Mouse (Mus musculus): Measurements from ENCODE around the gene Sgce.
"Not testable (repeated sequence)": the region's sequence is repeated elsewhere in the genome, so short reads cannot be mapped to it uniquely, and the experiment has no call there.

Sgce gene

DNA sequence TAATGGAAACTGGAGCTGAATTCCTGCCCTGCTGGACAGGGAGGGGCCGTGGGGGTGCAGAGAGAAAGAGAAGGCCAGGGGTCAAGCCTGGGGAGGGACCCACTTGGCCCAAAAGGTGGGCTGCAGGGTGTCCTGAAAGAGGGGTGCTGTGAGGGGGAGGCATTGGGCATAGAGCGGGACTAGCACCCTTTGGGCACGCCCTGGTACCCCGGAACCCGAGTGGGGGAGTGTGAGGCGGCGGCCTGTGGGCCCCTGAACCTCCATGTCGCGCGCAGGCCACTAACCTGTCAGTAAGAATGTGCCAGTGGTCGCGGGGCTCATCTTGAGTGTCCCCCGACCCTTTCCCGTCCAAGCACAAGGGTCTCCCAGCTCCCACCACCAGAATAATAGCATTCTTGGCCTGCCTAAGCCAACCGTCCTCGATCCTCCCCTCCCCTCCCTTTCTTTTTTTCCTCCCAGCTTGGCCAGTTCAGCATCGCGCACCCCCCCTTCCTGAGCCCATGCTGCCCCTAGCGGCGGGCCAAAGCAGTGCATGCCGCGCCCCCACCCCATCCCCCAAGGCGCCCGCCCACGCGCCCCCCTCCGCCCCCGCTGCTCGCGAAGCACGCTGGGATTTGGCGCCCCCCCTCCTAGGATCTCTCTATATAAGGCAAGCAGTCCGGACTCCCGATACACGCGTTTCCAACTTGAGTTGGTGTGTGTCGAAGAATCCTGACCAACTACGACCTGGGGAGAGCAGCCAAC, at the start of gene Sgce, which contains the start of gene Peg10:
TSS of gene Sgce (minus strand) at position 512 of the 744 bp plus-strand sequence.
TSS of gene Peg10 (plus strand) at position 611 of the 744 bp plus-strand sequence.
- DNase-seq (ENCODE audit: low spot score in 2 of 2) = peak in 1 of 2 experiments; percentile 33

DNA sequence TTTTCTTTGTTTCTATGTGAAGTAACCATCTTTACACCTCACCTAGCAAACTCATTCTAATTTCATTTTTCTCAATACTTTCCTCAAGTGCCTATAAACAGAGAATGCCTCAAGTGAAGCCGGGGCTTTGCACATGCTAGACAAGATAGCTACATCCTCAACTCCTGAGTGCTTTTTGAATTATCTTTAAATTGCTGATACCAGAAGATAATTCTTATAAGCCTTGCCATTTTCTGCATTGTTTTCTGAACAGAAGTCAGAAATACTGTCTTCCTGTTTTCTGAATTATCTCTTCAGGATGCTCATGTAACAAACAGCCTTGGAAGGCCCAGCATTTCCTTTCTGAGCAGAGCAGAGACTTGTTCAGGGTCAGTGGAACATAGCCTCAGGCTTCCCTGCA, 49.3 kb upstream of the Sgce start:
- no peak for DNase-seq (ENCODE audit: low spot score in 2 of 2)

DNA sequence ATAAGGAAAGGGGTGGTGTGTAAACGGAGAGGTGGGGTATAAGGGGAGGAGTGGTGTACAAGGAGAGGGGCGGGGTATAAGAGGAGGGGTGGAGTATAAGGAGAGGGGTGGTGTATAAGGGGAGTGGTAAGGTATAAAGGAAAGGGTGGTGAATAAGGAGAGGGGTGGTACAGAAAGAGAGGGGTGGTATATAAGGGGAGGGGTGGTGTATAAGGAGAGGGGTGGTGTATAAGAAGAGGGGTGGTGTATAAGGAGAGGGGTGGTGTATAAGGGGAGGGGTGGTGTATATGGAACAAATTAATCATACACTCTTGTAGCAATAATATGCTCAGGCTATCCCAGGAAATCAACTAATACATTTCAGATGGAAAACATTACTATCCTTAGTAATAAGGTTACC, 15.2 kb upstream of the Sgce start:
- DNase-seq (ENCODE audit: low spot score in 2 of 2) = no peak

DNA sequence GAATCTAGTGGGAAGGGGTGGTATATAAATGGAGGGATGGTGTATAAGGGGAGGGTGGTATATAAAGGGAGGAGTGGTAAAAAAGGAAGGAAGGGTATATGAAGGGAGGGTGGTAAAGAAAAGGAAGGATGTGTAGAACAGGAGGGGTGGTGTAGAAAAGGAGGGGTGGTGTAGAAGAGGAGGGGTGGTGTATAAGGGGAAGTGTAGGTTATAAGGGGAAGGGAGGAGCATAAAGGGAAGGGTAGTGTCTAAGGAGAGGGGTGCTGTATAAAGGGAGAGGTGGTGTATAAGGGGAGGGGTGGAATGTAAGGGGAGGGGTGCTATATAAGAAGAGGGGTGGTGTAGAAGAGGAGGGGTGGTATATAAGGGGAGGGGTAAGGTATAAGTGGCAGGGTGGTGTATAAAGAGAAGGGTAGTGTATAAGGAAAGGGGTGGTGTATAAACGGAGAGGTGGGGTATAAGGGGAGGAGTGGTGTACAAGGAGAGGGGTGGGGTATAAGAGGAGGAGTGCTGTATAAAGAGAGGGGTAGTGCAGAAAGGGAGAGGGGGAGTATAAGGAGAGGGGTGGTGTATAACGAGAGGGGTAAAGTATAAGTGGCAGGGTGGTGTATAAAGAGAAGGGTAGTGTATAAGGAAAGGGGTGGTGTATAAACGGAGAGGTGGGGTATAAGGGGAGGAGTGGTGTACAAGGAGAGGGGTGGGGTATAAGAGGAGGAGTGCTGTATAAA, 14.6 kb upstream of the Sgce start:
- DNase-seq (ENCODE audit: low spot score in 2 of 2) = not testable (repeated sequence)

DNA sequence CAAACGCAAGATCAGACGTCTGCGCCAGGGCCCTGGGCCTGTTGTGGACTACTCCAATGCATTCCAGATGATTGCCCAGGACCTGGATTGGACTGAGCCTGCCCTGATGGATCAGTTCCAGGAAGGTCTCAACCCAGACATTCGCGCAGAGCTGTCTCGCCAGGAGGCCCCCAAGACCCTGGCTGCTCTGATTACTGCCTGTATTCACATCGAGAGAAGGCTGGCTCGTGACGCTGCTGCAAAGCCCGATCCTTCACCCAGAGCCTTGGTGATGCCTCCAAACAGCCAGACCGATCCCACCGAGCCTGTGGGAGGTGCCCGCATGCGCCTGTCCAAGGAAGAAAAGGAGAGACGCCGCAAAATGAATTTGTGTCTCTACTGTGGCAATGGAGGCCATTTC, 7.9 kb upstream of the Sgce start:
- no peak for DNase-seq (ENCODE audit: low spot score in 2 of 2)

DNA sequence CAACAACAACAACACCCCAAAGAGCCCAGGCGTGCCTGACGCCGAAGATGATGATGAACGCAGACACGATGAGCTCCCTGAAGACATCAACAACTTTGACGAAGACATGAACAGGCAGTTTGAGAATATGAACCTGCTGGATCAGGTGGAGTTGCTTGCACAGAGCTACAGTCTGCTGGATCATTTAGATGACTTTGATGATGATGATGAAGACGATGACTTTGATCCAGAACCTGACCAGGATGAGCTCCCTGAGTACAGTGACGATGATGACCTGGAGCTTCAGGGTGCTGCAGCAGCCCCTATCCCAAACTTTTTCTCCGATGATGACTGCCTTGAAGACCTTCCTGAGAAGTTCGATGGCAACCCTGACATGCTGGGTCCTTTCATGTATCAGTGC, 7.3 kb upstream of the Sgce start:
- no peak for DNase-seq (ENCODE audit: low spot score in 2 of 2)

DNA sequence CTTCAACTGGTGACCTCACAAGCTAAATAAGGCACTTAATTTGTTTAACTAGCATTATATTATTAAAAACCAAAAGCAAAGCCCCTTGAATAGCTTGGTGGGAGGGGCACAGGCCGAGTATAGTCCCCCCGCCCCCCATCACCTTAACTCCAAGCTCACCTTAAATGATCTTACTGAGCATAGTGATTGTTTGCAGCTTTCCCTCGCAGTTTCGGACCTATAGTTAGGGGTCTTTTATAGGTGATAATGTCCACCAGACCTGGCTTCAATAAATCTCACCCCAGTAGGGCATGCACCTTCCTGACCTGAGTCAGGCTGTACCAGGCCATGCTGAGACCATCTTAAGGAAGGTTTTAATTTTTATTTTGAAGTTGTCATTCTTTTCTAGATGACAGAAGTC, 4.3 kb upstream of the Sgce start:
- no peak for DNase-seq (ENCODE audit: low spot score in 2 of 2)

DNA sequence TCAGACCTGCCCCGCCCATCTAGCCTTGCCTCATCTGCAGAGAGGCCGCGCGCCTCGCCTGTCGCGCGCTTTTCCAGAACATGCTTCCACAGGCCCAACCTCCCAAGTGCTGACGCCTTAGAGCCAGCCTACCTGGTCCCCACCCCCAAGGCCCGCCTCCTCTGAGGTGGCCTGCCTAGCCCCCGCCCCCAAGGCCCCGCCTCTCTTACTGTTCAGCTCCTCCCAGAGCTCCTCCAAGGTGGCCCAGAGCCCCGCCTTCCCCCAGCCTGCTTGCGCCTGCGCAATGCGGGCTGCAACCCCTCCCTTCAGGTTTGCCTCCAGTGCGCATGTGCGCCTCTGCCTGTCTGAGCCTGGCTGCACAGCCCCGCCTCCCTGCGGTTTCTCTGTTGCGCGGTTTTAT, 2.1 kb upstream of the Sgce start:
- peak; percentile 72 to 82 for DNase-seq (ENCODE audit: low spot score in 2 of 2)

DNA sequence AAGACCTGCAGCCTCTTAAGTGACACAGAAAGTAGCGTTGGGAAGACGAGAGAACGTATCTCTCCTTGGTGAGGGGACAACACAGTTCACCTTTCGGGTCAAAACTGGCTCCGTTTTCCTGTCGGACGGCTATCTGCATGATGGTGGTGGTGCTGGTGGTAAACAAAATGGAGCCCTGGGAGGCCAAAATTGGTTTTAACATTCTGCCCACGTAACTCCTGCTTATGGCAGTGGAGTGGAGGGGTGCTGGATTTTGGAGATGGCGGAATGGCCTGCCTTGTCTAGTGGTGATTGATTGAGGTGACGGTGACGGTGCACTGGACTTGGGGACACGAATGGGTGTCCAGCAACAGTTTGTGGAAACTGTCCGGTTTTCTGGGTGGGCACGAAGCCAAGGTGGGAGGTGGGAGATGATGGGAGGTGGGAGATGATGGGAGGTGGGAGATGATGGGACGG, 1.5 kb upstream of the Sgce start:
- no peak for DNase-seq (ENCODE audit: low spot score in 2 of 2)

DNA sequence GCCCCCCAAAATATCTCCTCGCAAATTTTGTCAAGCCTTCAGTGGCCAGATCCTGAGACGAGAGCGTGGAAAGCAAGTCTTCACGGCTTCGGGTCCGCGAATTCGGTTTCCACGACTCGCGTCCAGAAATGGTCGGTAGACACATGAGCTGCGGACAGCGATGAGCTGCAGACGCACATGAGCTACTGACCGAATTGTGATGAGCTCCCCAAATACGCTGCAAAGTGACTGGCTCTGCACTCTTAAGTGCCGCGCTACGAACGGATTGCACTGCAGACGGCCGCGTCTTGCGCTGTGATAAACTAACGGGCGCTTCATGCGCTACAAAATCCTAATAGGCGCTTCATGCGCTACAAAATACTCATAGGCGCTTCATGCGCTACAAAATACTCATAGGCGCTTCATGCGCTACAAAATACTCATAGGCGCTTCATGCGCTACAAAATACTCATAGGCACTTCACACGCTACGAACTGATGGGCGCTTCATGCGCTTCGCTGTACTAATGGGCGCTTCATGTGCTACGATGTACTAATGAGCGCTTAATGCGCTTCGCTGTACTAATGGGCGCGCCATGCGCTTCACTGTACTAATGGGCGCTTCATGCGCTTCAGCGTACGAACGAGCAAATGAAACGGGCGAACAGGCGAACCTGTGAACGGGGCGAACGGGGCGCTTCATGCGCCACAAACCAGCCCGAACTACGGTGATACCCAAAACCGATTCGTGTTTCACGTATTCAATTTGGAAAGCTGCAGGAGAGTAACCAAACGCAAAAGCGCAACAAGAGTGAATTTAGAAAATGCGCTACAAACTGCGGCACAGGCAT, 884 bp upstream of the Sgce start:
- DNase-seq (ENCODE audit: low spot score in 2 of 2) = no peak

DNA sequence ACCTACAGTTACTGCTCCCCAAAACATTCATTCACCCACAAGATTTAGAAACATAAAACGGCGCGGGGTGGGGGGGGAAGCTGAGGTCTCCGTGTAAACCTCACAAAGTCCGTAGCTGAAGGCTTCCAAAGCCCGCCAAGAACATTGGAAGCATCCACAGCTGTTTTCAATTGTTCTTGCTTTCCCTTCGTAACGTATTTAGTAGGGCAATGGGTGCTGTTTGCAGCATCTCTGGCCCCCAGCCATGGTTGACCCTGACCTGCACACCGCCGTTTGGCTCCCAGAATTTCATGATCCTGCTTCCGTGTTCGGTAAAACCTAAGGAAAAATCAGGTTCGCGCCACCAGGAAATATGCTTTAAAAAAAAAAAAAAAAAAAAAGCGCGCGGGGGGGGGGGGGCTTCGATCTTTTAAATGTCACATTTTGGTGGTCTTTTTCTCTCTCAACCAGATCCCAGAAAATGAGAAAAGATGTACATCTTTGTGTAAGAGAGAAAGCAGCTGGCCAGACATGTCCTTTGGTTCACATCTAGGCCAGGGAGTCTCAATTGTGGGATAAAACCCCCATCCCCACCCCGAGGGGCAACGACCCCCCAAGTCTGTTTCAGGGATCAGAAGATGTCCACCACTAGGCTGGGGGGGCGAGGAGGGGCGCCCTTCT, 841 bp downstream of the Sgce start:
- DNase-seq (ENCODE audit: low spot score in 2 of 2) = no peak

DNA sequence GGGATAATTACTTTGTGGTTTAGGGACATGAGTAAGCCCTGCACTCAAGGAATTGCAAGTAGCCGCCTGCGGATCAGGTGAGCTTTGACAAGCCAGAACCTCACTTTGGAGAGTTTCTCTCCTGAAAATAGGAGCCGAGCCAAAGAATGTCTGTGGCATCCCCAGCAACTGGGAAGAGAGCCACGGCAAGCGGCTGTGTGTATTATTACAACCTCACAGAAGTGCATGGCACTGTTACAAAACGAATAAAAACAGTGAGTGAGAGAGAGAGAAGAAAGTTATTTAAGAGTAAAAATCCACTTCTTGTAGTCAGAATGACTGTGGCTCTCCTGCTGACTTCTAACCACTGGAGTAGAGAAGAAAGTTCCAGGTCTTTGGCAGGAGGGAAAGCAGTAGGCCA, 6.5 kb downstream of the Sgce start:
- DNase-seq (ENCODE audit: low spot score in 2 of 2) = no peak

DNA sequence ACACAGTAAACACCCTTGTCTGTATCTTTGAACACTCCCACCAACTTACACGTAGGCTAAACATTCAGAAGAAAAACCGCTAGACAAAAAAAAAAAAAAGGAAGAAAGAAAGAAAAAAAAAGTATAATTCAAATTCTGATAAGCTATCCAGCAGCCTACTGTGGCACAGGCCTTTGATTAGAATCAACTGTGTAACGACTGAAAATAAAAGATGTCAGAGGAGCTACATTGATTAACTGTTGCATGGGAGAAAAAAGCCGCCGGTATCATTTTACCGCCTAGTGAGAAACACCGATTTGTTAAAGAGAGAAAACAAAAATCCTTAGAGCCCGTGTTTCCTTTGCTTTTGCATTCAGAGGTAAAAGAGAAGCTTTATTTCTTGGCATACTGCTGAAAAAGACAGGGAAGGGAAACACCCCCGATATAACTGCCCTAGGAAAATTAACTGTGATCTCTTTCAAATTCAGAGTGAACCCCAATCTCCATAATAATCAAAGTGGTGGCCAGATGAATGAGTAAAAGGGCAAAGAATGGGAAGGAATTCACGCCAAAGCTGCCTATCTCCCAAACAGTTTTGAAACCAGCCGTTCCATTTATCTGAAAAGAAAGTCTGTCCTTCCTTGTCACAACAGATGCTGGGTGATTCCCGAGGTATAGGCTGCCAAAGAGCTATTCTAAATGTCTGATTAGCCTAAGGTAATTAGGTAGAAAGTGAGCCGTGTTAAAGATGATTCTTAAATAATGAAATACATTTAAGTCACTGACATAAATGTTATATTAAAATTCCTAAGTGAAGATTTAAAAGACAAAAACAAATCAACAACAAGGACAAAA, 7.3 kb downstream of the Sgce start:
- no peak for DNase-seq (ENCODE audit: low spot score in 2 of 2)

DNA sequence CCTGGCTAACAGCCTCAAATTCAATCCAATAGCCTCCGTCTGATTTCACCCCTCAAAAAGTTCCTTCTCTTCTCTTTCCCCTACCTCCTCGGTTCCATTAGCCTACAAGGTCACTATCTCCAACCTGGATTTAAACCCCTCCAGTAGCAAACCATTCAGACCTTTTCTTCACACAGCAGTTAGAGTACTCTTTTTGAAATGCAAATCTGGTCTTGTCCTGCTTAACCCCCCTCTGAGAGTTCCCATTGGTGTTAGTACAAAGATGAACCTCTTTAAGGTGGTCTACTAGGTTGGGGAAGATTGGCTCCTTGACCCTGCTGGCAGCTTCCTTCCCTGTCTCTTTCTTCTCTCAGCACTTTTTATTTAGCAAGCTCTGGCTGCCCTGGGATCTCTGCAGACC, 8.3 kb downstream of the Sgce start:
- DNase-seq (ENCODE audit: low spot score in 2 of 2) = no peak

DNA sequence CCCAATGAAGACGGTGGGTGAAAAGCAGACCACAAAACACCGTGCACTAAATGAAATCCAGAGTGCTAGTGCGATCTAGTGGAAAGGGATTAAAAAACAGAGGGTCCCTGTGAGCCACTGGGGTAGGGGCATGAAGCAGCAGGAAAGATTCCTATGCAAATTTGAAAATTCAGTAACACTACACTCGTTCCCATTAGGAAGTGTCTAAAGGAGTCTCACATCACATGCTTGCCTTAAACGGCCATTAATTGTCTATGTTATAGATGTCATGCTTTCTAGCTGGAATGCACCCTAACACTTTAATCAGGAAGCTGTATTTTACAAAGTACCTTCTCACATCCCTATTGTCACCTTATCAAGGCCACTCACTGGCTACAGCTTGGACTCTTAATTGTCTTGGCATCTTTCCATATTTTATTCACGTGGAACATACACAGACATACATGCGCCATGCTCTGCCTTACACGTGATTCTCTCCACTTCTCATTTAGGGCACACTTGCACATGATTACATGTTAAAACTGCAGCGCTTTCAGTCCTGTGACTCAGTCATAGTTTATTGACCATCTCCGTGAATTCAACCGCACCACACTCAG, 8.9 kb downstream of the Sgce start:
- DNase-seq (ENCODE audit: low spot score in 2 of 2) = no peak

DNA sequence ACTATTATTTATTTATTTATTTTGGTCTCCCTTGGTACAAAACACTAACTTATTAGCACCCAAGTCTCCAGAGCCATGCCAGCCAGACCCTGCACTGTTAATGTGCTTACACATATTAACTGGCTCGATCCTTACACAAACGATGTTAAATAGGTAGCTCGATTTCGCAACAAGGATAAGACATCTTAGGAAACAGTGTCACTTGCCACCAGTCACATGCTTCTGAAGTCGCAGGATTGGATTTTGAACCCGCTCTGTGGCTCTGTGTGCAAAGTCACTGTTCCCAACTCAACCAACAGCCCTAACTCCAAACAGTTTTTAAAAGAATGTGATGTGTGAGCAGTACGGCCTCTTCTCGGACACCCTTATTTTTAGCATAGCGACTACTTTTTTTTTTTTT, 10.6 kb downstream of the Sgce start:
- no peak for DNase-seq (ENCODE audit: low spot score in 2 of 2)

DNA sequence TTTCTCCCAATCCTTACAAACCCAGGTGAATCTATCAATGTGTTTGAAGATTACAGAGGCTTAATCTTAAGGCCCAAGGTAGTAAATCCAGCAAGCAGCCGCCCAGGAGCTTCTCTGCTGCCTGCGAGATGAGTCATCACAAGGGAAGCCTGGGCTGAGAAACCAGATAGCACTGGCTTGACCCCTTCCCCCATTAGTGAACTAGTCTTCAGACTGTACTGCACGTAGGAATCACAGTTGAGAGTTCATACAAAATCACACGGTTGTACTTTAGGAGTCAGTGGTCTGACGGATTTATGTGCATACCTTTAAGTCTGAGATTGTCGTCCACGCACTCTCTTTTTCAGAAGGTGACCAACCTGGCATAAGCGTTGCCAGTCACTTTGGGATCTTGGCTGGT, 13.8 kb downstream of the Sgce start:
- DNase-seq (ENCODE audit: low spot score in 2 of 2) = no peak

DNA sequence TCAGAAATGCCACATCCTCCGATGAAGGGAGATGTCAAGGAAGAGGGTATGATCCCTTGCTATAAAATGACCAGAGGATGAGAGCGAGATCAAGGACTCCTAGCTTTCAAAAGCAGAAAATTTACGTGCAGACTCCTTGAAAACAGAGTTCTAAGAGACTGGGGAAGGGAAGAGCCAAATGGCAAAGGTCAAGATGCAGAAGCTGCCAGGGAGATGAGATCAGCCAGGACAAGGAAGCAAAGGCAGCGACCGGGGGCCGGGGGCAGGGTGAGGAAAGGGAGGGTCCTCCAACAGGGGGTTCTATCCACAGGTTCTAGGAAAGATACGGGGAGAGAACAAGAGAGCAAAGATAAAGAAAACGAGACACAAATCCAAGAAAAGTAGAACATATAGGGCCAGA, 15.3 kb downstream of the Sgce start:
- DNase-seq (ENCODE audit: low spot score in 2 of 2) = no peak

DNA sequence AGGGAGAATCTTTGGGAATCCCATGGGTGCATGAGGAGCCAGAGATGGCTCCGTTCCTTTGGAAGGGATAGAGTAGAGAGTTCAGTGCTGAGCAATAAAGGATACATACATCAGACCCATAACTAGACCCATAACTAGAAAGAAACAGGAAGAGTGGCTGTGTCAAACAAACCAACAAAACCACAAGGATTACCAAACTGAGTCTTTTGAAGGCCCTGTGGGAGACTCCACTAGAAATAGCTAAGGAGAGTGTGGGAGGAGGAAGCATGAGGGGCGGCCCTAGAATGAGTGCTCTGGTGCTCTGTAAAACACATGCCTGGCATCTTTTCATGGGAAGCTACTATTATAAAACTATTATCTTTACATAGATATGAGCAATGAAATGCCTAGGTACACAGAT, 18.7 kb downstream of the Sgce start:
- DNase-seq (ENCODE audit: low spot score in 2 of 2) = no peak

DNA sequence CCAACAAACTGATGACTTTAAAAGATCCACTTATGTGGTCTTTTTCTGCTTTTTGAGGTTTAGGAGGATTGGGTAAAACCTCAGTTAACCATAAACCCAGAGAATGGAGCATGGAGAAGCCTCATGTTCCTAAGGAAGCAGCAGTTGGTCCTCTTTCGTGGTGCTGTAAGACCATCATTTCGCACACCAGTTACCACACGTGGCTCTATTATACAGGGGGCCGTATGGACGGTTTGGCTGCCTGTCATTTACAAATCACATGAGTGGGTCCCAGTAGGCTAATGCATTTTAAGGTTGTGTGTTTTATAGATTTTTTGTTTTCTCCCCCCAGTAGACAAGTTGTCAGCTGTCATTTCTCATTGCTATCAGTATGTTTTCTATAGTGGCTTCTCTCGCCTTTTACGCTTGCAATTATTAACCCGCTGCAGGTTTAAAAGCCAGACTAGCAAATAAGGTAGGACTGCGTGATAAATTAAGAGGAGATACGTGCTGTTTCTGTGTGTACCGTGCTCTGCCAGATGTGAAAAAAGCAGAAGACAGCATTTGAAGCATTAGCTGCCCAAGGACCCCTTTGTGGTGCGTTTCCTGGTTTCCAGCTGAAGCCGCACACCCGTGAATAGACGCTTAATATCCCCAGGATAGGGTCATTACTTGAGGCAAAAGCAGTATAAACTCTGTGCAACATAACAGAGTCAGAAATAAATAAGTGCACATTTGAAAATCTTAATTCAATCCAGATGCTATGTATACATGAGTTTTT, 22.8 kb downstream of the Sgce start:
- no peak for DNase-seq (ENCODE audit: low spot score in 2 of 2)
